Mouse (Mus musculus) hindbrain, embryonic 10.5 days (tissue): ENCODE data around the gene Tfap2b. TPM values are rescaled to one million over a fixed set of nuclear protein-coding genes. Genes with fewer than 3 reads are reported as not detected.

Source experiments
- DNase-seq: peaks from one replicate; pipeline ENCODE4 v3.0.0-alpha.2; 2017; ENCODE audit warnings: low spot score
- H3K27ac ChIP-seq: fragments of 300-500 bp; sonication (generic); 2 replicates; pipeline ENCODE4 v1.5.1; 2016; ENCODE audit warnings: mild to moderate bottlenecking, moderate library complexity
- H3K27me3 ChIP-seq: fragments of 300-500 bp; sonication (generic); 2 replicates; pipeline ENCODE4 v1.6.1; 2016; ENCODE audit warnings: mild to moderate bottlenecking; ENCODE audit not compliant: poor library complexity, insufficient read depth, severe bottlenecking
- H3K36me3 ChIP-seq: fragments of 300-500 bp; sonication (generic); 2 replicates; pipeline ENCODE4 v1.6.1; 2016; ENCODE audit warnings: mild to moderate bottlenecking, moderate library complexity
- H3K4me1 ChIP-seq: fragments of 300-500 bp; sonication (generic); replicated peaks from 2 replicates; pipeline ENCODE4 v1.6.1; 2016; ENCODE audit warnings: mild to moderate bottlenecking
- H3K4me3 ChIP-seq: fragments of 300-500 bp; sonication (generic); 2 replicates; pipeline ENCODE4 v1.5.1; 2016; ENCODE audit warnings: mild to moderate bottlenecking, moderate library complexity
- H3K9me3 ChIP-seq: fragments of 300-500 bp; sonication (generic); 2 replicates; pipeline ENCODE4 v1.6.1; 2016; ENCODE audit warnings: mild to moderate bottlenecking, moderate library complexity
- WGBS: fragments of 180-500 bp; shearing (Covaris S2); methylation state at CpG from one replicate; pipeline ENCODE4 v1.1.7; 2016; 5-methylcytosine and 5-hydroxymethylcytosine counted together
- polyA plus RNA-seq: library from polyadenylated mRNA; unstranded; fragments of >200 nt; fragmentation: Nextera tagmentation; extraction: Ambion mirVana; gene quantifications from 2 replicates; pipeline ENCODE4 v1.2.1, GENCODE M21; 2016

The Tfap2b gene
- polyA plus RNA-seq, 1 experiment from 2014 or later: 81.5 TPM

DNA sequence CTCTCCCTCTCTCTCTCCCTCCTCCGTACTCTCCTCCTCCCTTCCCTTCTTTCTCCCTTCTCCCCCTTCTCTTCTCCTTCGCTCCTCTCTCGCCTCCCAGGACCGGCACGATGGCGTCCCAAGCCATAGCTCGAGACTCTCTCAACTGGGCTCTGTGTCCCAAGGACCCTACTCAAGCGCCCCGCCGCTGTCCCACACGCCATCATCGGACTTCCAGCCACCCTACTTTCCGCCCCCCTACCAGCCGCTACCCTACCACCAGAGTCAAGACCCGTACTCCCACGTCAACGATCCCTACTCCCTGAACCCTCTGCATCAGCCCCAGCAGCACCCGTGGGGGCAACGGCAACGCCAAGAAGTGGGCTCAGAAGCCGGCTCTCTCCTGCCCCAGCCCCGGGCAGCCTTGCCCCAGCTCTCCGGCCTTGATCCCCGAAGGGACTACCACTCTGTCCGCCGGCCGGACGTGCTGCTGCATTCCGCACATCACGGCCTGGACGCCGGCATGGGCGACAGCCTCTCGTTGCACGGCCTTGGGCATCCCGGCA lies 5.2 kb downstream of the Tfap2b start:
- peak overlapping the region; percentile 46 for H3K4me3 ChIP-seq
- peaks cover 14% of the 10 kb centered on the region; the same call in 1 of the 2 replicates for H3K4me1 ChIP-seq
- peak overlapping the region; percentile 77 for H3K27ac ChIP-seq
- no peaks in the 10 kb centered on the region for H3K36me3 ChIP-seq
- peak; percentile 41 for DNase-seq
- WGBS: 2% methylated on average over 36 of the region's 36 CpGs
- H3K27me3 ChIP-seq: peaks cover 100% of the 10 kb centered on the region
- H3K9me3 ChIP-seq: no peaks in the 10 kb centered on the region

GRCm38 (mm10) chr1:19217391-19217790 lies 8.7 kb downstream of the Tfap2b start:
- Histone ChIP-seq H3K27me3 (peaks cover 100% of the 10 kb centered on the region), H3K4me3 (no peak overlapping the region), H3K4me1 (peaks cover 4% of the 10 kb centered on the region; the same call in 1 of the 2 replicates), H3K9me3 (no peaks in the 10 kb centered on the region), H3K36me3 (no peaks in the 10 kb centered on the region), H3K27ac (no peak overlapping the region)
- 3% methylated on average over 16 of the region's 16 CpGs for WGBS
- no peak for DNase-seq

DNA sequence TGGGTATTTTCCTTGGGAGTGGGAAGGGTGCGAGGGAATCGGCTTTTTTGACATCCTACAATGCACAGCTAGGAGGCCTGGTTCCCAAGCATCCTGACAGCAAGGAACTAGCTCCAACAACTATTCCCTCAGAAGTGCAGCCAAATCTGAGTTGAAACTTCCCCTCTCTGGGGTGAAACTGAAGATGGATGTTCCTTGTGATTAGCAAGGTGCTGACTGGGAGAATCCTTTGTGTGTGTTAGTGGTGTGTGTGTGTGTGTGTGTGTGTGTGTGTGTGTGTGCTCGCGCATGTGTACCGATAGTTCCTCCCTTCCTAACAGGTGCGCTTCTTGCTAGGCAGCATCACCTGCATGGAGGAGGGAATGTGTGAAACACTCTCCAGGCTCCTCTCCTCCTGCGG lies 9.5 kb downstream of the Tfap2b start:
- no peaks in the 10 kb centered on the region for H3K36me3 ChIP-seq
- DNase-seq: no peak
- peaks cover 4% of the 10 kb centered on the region; the same call in 1 of the 2 replicates for H3K4me1 ChIP-seq
- no peak overlapping the region for H3K27ac ChIP-seq
- no peak overlapping the region for H3K4me3 ChIP-seq
- H3K27me3 ChIP-seq: peaks cover 100% of the 10 kb centered on the region
- WGBS: 2% methylated on average over 7 of the region's 7 CpGs
- no peaks in the 10 kb centered on the region for H3K9me3 ChIP-seq

DNA sequence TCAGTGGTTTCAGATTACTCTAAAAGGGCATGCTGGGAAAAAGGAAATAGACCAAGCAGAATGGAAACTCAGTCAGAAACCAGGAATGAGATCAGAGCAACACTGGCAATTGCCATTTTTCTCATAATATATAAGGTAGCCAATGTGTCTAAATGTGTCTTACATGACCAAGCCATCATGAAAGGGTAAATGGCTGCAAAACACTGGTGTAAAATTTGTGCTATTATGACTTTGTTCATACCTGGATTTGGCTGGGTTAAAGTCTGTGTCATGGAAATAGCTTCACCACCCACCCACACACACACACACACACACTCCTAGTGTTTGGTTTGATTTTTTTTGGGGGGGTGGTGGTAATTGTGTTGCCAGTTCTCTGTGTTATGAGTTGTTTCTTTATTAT lies 10.7 kb downstream of the Tfap2b start:
- no peak for DNase-seq

GRCm38 (mm10) chr1:19220564-19220963 lies 11.8 kb downstream of the Tfap2b start:
- Histone ChIP-seq H3K36me3 (no peaks in the 10 kb centered on the region), H3K4me3 (no peak overlapping the region), H3K27me3 (peaks cover 100% of the 10 kb centered on the region), H3K4me1 (no peaks in the 10 kb centered on the region; the same call in 1 of the 2 replicates), H3K27ac (no peak overlapping the region), H3K9me3 (no peaks in the 10 kb centered on the region)
- DNase-seq: no peak
- 0% methylated on average over 1 of the region's 1 CpGs for WGBS

More for the DNA sequence above, 10.7 kb downstream of the Tfap2b start:
- no peak overlapping the region for H3K27ac ChIP-seq
- H3K27me3 ChIP-seq: peaks cover 100% of the 10 kb centered on the region
- no peaks in the 10 kb centered on the region for H3K36me3 ChIP-seq
- H3K4me1 ChIP-seq: no peaks in the 10 kb centered on the region; the same call in 1 of the 2 replicates
- H3K4me3 ChIP-seq: no peak overlapping the region
- no peaks in the 10 kb centered on the region for H3K9me3 ChIP-seq

DNA sequence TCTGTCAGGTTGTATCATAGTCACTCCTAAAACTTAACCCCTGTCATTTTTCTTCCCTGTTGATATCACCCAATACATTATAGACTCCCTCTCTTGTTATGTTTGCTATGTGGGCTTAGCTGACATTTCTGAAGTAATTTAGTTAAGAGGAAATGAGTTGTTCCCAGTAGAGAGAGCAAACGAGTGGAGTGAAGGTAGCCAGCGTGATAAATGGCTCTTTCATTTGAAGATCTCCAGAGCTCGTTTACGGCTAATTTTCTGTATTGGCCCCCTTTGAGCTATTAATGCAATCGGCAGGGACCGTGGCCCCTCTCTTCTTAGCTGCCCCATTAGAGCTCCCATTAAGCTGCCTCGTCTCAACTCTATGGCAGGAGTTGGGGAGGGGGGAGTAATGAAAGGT lies 12.9 kb downstream of the Tfap2b start:
- Histone ChIP-seq H3K36me3 (no peaks in the 10 kb centered on the region), H3K27ac (no peak overlapping the region), H3K9me3 (no peaks in the 10 kb centered on the region), H3K27me3 (peaks cover 100% of the 10 kb centered on the region), H3K4me3 (no peak overlapping the region), H3K4me1 (no peaks in the 10 kb centered on the region; the same call in 1 of the 2 replicates)
- DNase-seq: no peak
- 1% methylated on average over 7 of the region's 7 CpGs for WGBS

DNA sequence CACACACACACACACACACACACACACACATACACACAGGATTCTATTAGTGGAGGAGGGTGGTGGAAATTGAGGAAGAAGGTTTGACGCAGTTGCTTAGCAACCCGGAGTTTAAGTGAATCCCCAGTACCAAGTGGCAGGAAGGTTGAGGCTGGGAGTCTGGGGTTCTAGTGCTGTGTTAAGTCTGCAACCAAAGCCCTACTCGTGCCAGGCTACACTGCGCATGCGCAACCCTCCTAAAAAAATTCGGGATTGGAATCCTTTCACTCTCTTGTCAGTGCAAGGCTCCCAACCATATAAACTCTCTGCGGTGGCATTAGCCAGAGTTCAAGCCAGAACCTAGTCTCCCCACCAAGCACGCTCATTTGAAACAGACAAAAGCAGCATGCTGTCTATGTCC lies 18.0 kb downstream of the Tfap2b start:
- H3K27me3 ChIP-seq: peaks cover 99% of the 10 kb centered on the region
- peaks cover 2% of the 10 kb centered on the region; the same call in 1 of the 2 replicates for H3K4me1 ChIP-seq
- no peak overlapping the region for H3K4me3 ChIP-seq
- no peak overlapping the region for H3K27ac ChIP-seq
- H3K36me3 ChIP-seq: no peaks in the 10 kb centered on the region
- peak; percentile 53 for DNase-seq
- H3K9me3 ChIP-seq: no peaks in the 10 kb centered on the region
- WGBS: 5% methylated on average over 8 of the region's 8 CpGs

DNA sequence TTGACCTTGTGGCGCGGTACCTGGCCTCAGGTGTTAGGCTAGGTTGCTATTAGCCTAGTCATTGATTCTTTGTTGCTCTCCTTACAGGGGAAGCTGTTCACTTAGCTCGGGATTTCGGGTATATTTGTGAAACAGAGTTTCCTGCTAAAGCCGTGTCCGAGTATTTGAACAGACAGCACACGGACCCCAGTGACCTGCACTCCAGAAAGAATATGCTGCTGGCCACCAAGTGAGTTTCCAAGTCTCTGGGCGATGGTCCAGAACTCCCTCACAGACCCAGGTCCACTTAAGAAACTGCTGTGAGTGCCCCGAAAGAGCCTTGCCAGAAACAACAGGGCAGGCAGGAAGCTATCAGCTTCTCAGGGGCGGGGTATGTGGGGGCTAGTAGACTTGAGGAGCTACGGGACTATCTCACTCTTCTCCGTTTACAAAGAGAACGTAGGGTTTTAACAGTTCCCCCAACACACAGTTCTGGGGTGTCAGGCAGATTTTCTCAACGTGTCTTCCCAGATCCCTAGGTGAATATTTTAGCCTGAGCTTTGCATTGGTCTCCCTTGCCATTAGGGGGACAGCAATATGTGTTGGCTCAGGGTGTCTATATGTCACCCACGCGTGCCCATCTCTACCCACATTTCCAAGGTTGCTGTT lies 22.3 kb downstream of the Tfap2b start:
- Histone ChIP-seq H3K27ac (no peak overlapping the region), H3K4me1 (peaks cover 2% of the 10 kb centered on the region; the same call in 1 of the 2 replicates), H3K4me3 (no peak overlapping the region), H3K36me3 (no peaks in the 10 kb centered on the region), H3K27me3 (peaks cover 97% of the 10 kb centered on the region), H3K9me3 (no peaks in the 10 kb centered on the region)
- no peak for DNase-seq
- whole genome bisulfite sequencing: 4% methylated on average over 16 of the region's 16 CpGs

GRCm38 (mm10) chr1:19231574-19232080 lies 22.9 kb downstream of the Tfap2b start:
- H3K4me1 ChIP-seq: peaks cover 4% of the 10 kb centered on the region; the same call in 1 of the 2 replicates
- H3K27ac ChIP-seq: no peak overlapping the region
- no peaks in the 10 kb centered on the region for H3K9me3 ChIP-seq
- H3K36me3 ChIP-seq: no peaks in the 10 kb centered on the region
- peaks cover 97% of the 10 kb centered on the region for H3K27me3 ChIP-seq
- no peak for DNase-seq
- WGBS: 4% methylated on average over 16 of the region's 16 CpGs
- H3K4me3 ChIP-seq: no peak overlapping the region

DNA sequence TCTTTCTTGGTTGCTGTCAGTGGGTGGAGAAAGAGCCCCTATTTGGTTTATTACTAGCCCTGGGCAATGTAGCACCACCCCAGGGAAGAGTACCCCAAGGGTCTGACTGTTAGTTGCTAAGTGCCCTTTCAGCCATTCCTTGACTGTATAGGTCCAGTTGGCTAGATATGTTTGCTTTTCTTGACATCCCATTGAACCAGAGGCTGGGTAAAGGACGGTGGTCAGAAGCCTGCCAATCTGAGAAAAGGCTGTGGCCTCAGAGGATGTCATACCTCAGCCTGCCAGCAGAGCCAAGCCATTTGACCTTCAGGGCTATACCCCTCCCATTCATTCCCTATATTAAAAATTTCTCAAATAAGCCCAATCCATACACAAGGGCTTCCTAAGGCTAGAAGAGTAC lies 24.0 kb downstream of the Tfap2b start:
- peaks cover 97% of the 10 kb centered on the region for H3K27me3 ChIP-seq
- whole genome bisulfite sequencing: 4% methylated on average over 1 of the region's 1 CpGs
- no peaks in the 10 kb centered on the region for H3K9me3 ChIP-seq
- H3K27ac ChIP-seq: no peak overlapping the region
- no peak overlapping the region for H3K4me3 ChIP-seq
- no peaks in the 10 kb centered on the region for H3K36me3 ChIP-seq
- peak; percentile 35 for DNase-seq
- H3K4me1 ChIP-seq: peaks cover 4% of the 10 kb centered on the region; the same call in 1 of the 2 replicates

DNA sequence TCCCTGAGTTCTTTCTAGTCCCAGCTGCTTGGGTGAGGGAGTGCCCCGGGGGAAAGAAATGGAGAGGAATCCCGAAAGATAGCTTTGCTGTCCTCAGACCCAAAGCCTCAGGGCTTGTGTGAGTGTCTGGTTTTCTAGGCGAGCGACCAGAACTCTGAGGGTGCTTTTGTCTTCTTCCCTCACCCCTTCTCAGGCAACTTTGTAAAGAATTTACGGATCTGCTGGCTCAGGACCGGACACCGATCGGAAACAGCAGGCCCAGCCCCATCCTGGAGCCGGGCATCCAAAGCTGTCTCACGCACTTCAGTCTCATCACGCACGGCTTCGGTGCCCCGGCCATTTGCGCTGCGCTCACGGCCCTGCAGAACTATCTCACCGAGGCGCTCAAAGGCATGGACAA lies 25.1 kb downstream of the Tfap2b start:
- under 1% methylated on average over 19 of the region's 19 CpGs for WGBS
- H3K27me3 ChIP-seq: peaks cover 97% of the 10 kb centered on the region
- no peaks in the 10 kb centered on the region for H3K36me3 ChIP-seq
- H3K4me3 ChIP-seq: no peak overlapping the region
- H3K27ac ChIP-seq: no peak overlapping the region
- H3K9me3 ChIP-seq: no peaks in the 10 kb centered on the region
- peak; percentile 42 for DNase-seq
- H3K4me1 ChIP-seq: peaks cover 4% of the 10 kb centered on the region; the same call in 1 of the 2 replicates

DNA sequence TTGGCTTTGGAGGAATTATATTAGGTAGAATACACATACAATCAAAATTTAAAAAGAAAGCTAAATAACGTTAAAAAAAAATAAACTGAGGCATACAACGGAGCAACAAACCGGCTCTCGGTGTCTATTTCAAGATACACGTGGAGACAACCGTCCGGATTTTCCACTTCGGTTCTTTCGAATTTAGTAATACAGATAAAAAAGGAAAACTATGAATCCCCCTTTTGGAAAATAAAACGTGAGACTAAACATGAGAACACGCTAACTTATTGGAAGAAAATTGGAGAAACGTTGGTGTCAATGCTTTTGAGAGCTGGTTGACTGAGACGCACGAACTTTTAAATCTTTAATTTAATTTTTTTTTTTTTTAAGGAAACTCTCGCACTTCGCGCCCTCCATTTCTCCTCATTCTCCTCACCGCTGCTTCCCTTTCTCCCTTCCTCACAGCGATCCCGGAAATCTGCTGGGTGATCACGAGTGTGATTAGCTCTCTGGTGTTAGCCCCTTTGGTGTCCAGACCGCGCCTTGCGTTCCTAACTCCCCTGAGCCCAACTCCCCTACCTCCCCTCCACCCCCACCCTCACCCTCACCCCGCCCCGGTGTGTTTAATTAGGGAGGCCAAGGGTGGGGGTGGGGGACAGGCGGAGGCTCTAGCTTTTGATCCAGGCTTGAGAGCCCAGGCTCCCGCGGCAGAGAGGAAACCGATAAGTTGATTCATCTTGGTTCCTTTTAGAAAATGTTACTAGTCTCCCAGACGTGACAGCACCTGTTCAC lies 25.9 kb downstream of the Tfap2b start:
- Histone ChIP-seq H3K27ac (no peak overlapping the region), H3K4me1 (peaks cover 4% of the 10 kb centered on the region; the same call in 1 of the 2 replicates), H3K4me3 (no peak overlapping the region), H3K36me3 (no peaks in the 10 kb centered on the region), H3K27me3 (peaks cover 97% of the 10 kb centered on the region), H3K9me3 (no peaks in the 10 kb centered on the region)
- peak; percentile 56 for DNase-seq
- under 1% methylated on average over 31 of the region's 31 CpGs for whole genome bisulfite sequencing

GRCm38 (mm10) chr1:19236051-19236450 lies 27.3 kb downstream of the Tfap2b start:
- Histone ChIP-seq H3K4me3 (no peak overlapping the region), H3K27me3 (peaks cover 98% of the 10 kb centered on the region), H3K27ac (no peak overlapping the region), H3K4me1 (peaks cover 12% of the 10 kb centered on the region; the same call in 1 of the 2 replicates), H3K36me3 (no peaks in the 10 kb centered on the region), H3K9me3 (no peaks in the 10 kb centered on the region)
- no peak for DNase-seq
- whole genome bisulfite sequencing: 5% methylated on average over 5 of the region's 5 CpGs
